Mouse (Mus musculus) liver, embryonic 15.5 days (tissue): ENCODE results near the gene Gm9970. TPM values are rescaled to one million over a fixed set of nuclear protein-coding genes. Genes with fewer than 3 reads are reported as not detected.

Source experiments
- ATAC-seq: fragments of 200-750 bp; cut with Nextera tagmentation; 2 replicates; pipeline ENCODE4 v1.8.0; 2017; ENCODE audit warnings: moderate number of reproducible peaks, mild to moderate bottlenecking, moderate library complexity; ENCODE audit not compliant: insufficient read depth
- H3K27ac ChIP-seq: fragments of 300-500 bp; sonication (generic); replicated peaks from 2 replicates; pipeline ENCODE4 v1.5.1; 2015; ENCODE audit warnings: mild to moderate bottlenecking, inconsistent platforms
- H3K27me3 ChIP-seq: fragments of 300-500 bp; sonication (generic); 2 replicates; pipeline ENCODE4 v1.6.1; 2015; ENCODE audit warnings: mild to moderate bottlenecking, inconsistent platforms
- H3K36me3 ChIP-seq: fragments of 300-500 bp; sonication (generic); replicated peaks from 2 replicates; pipeline ENCODE4 v1.6.1; 2015; ENCODE audit warnings: moderate library complexity, mild to moderate bottlenecking, inconsistent platforms
- H3K4me1 ChIP-seq: fragments of 300-500 bp; sonication (generic); replicated peaks from 2 replicates; pipeline ENCODE4 v1.6.1; 2015; ENCODE audit warnings: inconsistent platforms
- H3K4me2 ChIP-seq: fragments of 300-500 bp; sonication (generic); 2 replicates; pipeline ENCODE4 v1.6.1; 2015; ENCODE audit warnings: moderate library complexity, mild to moderate bottlenecking, inconsistent platforms
- H3K4me3 ChIP-seq: fragments of 300-500 bp; sonication (generic); replicated peaks from 2 replicates; pipeline ENCODE4 v1.5.1; 2015; ENCODE audit warnings: mild to moderate bottlenecking, inconsistent platforms
- H3K9ac ChIP-seq: fragments of 300-500 bp; sonication (generic); 2 replicates; pipeline ENCODE4 v1.6.1; 2015; ENCODE audit warnings: moderate library complexity, mild to moderate bottlenecking, inconsistent platforms
- H3K9me3 ChIP-seq: fragments of 300-500 bp; sonication (generic); replicated peaks from 2 replicates; pipeline ENCODE4 v1.6.1; 2016; ENCODE audit warnings: inconsistent platforms
- whole genome bisulfite sequencing: fragments of 180-500 bp; shearing (Covaris S2); methylation state at CpG from one replicate; pipeline ENCODE4 v1.1.7; 2015; ENCODE audit warnings: mixed read lengths; ENCODE audit not compliant: insufficient replicate concordance; 5-methylcytosine and 5-hydroxymethylcytosine counted together
- polyA plus RNA-seq: library from polyadenylated mRNA; unstranded; fragments of >200 nt; fragmentation: Nextera tagmentation; extraction: Ambion mirVana; gene quantifications from 2 replicates; pipeline ENCODE4 v1.2.1, GENCODE M21; 2015

The Gm9970 gene
- 0.23 TPM in 1 of 2 replicates, not detected in the other for polyA plus RNA-seq

- Histone ChIP-seq H3K27ac (peak within 1 kb of the TSS; percentile 97), H3K9ac (peak within 1 kb of the TSS; percentile 99), H3K4me3 (peak within 1 kb of the TSS; percentile 98), H3K9me3 (no peaks in the 10 kb centered on the region), H3K27me3 (no peaks in the 10 kb centered on the region), H3K4me2 (peak within 1 kb of the TSS; percentile 95), H3K4me1 (peaks cover 19% of the 10 kb centered on the region), H3K36me3 (peaks cover 24% of the 10 kb centered on the region)
- ATAC-seq, result peak; percentile 97
- WGBS, result under 1% methylated on average over 92 of the region's 103 CpGs
Observed at GRCm38 (mm10) chr5:31240637-31241521, at the start of gene Gm9970, which contains the start of gene Nrbp1. TSS of gene Gm9970 (minus strand) at chr5:31241232. TSS of gene Nrbp1 (plus strand) at chr5:31240864.

DNA sequence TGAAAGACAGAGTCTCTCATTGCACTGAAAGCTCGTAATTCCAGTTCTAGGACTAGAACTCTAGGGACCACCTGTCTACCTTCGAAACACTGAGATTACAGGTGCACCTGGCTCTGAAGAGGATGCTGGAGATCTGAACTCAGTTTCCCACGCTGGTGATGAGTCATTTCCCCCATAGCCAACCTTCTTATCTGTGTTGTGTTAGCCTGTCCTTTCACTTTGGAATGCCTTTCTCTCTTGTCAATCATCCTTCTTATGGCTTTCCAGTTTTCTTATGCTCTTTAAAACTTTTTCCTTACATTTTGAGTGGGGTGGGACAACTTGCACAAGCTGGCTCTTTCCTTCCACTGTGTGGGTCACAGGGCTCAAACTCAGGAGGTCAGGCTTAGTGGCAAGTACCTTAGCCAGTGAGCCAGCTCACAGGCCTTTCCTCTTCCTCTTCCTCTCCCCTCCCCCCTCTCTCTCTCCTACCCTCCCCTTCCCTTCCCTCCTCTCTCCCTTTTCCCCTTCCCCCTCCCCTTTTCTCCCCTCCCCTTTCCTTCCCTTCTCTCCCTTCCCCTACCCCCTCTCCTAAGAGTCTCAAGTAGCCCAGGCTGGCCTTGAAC lies 48.7 kb upstream of the Gm9970 start:
- 52% methylated on average over 3 of the region's 3 CpGs for WGBS
- no peak overlapping the region for H3K4me3 ChIP-seq
- peaks cover 15% of the 10 kb centered on the region for H3K27me3 ChIP-seq
- no peaks in the 10 kb centered on the region for H3K9me3 ChIP-seq
- no peak overlapping the region for H3K9ac ChIP-seq
- H3K4me2 ChIP-seq, result peak overlapping the region; percentile 78
- ATAC-seq, result no peak
- H3K27ac ChIP-seq, result no peak overlapping the region
- peaks cover 28% of the 10 kb centered on the region for H3K4me1 ChIP-seq
- 0 out of 2 replicates have a peak, but pooled peaks cover 2% of the 10 kb centered on the region for H3K36me3 ChIP-seq

DNA sequence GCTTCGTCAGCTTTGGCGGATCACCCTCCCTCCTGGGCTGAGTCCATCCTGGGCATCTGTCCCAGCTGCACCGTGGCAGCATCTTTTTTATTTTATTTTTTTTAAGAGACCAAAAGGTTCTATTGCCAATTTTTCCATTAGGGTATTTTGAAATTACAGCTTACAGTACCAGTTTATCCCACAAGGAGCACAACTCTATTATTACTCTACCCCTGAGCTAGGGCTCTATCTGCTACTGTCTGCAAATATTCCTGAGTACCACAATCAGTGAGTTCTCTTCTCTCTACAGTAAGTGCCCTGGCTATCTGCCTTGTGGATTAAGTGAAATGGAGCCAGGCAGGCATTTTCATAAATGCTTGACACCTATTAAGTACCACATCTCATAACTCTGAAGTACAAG lies 47.6 kb upstream of the Gm9970 start:
- no peaks in the 10 kb centered on the region for H3K9me3 ChIP-seq
- H3K27me3 ChIP-seq, result peaks cover 4% of the 10 kb centered on the region; the same call in 1 of the 2 replicates
- 0 out of 2 replicates have a peak, but pooled peaks cover 5% of the 10 kb centered on the region for H3K36me3 ChIP-seq
- no peak for ATAC-seq
- no peak overlapping the region for H3K27ac ChIP-seq
- H3K4me3 ChIP-seq, result no peak overlapping the region
- H3K4me1 ChIP-seq, result peaks cover 28% of the 10 kb centered on the region
- H3K4me2 ChIP-seq, result no peak overlapping the region
- WGBS, result 51% methylated on average over 3 of the region's 3 CpGs
- H3K9ac ChIP-seq, result no peak overlapping the region

DNA sequence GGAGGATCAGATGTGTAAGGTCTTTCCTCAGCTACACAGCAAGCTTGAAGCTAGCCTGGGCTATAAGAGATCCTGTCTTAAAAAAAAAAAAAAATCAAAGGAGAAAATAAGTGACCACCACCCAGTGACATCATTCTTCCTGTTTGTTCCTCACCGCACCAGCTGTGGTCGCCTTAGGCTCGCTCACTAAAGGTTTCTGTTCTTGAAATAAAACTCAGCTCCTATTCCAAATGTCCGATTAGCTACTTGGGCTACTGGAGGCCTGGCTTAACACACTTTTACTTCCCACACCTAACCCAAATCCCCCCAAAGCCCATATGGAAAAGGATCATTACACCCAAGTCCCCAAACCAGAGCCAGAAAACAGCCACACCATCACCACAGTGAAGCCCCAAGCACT lies 47.2 kb upstream of the Gm9970 start:
- H3K4me2 ChIP-seq, result no peak overlapping the region
- no peak overlapping the region for H3K9ac ChIP-seq
- no peaks in the 10 kb centered on the region for H3K9me3 ChIP-seq
- no peak for ATAC-seq
- H3K4me1 ChIP-seq, result peaks cover 28% of the 10 kb centered on the region
- no peak overlapping the region for H3K4me3 ChIP-seq
- H3K36me3 ChIP-seq, result 0 out of 2 replicates have a peak, but pooled peaks cover 7% of the 10 kb centered on the region
- 34% methylated on average over 4 of the region's 4 CpGs for whole genome bisulfite sequencing
- H3K27me3 ChIP-seq, result no peaks in the 10 kb centered on the region
- H3K27ac ChIP-seq, result no peak overlapping the region

DNA sequence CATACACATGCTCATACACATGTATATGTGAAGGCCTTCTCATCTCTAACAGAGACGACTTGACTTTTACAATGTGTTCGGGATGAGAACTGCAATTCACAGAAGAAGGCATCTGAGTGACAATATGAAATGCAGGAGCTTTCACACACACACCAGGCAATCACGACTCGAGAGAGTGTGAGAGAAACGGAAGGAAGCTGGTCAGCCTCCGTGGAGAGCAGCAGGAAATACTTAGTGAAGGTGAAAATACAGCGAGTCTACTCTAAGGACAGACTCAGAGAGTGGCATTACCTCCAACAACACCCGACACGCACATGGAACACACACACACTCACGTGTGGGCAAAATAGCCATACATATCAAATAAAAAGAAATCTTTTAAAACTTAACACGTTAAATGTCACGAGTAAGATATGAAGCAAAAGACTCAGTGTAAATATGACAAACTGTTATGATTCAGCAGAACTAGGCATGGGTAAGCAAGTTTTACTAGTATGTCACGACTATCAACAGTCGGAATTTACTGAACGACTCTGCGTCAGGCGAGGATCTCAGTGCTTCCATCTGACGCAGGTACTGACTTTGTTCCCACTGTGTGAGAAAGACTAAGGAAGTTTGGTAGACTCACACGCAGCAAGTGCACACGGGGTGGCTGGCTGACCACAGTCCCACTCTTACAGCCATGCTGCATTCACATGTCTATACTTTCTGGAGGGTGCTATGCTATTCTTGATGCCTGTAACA lies 38.4 kb upstream of the Gm9970 start:
- no peak overlapping the region for H3K4me3 ChIP-seq
- H3K9me3 ChIP-seq, result no peaks in the 10 kb centered on the region
- 0 out of 2 replicates have a peak, but pooled peaks cover 5% of the 10 kb centered on the region for H3K36me3 ChIP-seq
- H3K4me2 ChIP-seq, result no peak overlapping the region
- no peak overlapping the region for H3K27ac ChIP-seq
- no peak for ATAC-seq
- 53% methylated on average over 20 of the region's 20 CpGs for WGBS
- no peak overlapping the region for H3K9ac ChIP-seq
- no peaks in the 10 kb centered on the region for H3K4me1 ChIP-seq
- no peaks in the 10 kb centered on the region for H3K27me3 ChIP-seq

DNA sequence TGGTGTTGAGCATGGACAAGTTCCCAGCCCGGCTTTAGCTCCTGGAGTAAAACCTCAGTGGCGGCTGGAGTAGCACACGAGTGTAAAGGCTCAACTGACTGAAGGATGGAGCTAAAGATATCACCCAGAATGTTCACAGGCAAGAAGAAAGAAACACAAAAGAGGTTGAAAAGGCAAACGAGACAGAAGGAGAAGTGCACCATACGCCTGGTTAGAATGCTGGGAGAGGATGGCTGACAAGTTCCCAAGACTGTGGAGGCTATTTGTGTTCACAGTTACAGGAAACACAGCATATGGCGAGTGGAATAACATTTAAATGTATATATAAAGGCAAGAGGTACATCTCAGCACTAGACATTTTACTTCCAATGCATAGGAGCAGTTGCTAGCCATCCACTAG lies 32.0 kb upstream of the Gm9970 start:
- H3K9me3 ChIP-seq, result no peaks in the 10 kb centered on the region
- H3K4me1 ChIP-seq, result no peaks in the 10 kb centered on the region
- no peak for ATAC-seq
- no peaks in the 10 kb centered on the region for H3K36me3 ChIP-seq
- no peak overlapping the region for H3K4me2 ChIP-seq
- H3K4me3 ChIP-seq, result no peak overlapping the region
- no peak overlapping the region for H3K27ac ChIP-seq
- WGBS, result 60% methylated on average over 6 of the region's 6 CpGs
- no peaks in the 10 kb centered on the region for H3K27me3 ChIP-seq
- H3K9ac ChIP-seq, result no peak overlapping the region

- H3K36me3 ChIP-seq, result no peaks in the 10 kb centered on the region
- no peak overlapping the region for H3K4me3 ChIP-seq
- no peaks in the 10 kb centered on the region for H3K9me3 ChIP-seq
- ATAC-seq, result no peak
- no peaks in the 10 kb centered on the region for H3K4me1 ChIP-seq
- no peak overlapping the region for H3K27ac ChIP-seq
- H3K27me3 ChIP-seq, result no peaks in the 10 kb centered on the region
- H3K4me2 ChIP-seq, result no peak overlapping the region
- H3K9ac ChIP-seq, result no peak overlapping the region
- WGBS, result 50% methylated on average over 6 of the region's 6 CpGs
Observed at GRCm38 (mm10) chr5:31267686-31268085, 26.7 kb upstream of the Gm9970 start.

DNA sequence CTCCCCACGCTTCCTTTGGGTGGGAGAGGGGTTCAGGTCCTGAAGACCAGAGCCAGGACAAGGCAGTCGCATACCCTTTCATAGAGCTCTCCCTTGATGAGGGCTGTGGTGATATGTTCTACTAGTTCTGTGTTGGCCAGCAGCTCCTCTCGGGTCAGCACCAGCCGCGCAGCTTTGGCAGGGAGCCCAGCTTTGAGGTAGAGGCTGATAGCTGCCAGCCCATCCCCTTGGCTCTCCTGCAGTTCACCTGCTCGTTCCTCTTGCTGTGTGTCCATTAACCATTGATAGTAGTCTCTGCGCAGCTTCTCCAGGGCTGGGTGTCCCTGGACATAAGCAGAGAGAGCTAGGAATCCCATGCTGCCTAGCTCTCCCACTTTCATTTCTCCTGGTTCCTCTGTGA lies 25.1 kb upstream of the Gm9970 start:
- Histone ChIP-seq H3K4me2 (no peak overlapping the region), H3K36me3 (no peaks in the 10 kb centered on the region), H3K27ac (no peak overlapping the region), H3K27me3 (no peaks in the 10 kb centered on the region), H3K4me3 (no peak overlapping the region), H3K9me3 (no peaks in the 10 kb centered on the region), H3K4me1 (no peaks in the 10 kb centered on the region), H3K9ac (no peak overlapping the region)
- WGBS, result 70% methylated on average over 7 of the region's 7 CpGs
- ATAC-seq, result no peak

DNA sequence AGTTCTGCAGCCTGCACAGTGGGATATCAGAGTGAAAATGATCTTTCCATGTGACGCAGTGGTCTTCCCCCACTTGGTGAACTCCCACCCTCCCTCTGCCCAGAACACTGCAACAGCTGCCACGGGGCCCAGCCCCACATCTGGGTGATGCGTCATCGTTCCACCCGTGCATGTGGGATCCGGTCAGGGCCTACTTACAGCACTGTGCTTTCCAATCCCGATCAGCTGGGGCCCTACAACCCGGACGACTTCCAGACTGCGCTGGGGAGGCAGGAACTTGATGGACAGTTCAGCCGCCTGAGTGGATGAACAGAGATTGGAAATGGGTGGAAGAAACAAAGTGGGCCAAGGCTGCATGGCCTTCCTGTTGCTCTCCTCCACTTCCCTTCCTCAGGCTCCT lies 16.6 kb upstream of the Gm9970 start:
- Histone ChIP-seq H3K4me2 (no peak overlapping the region), H3K4me1 (peaks cover 21% of the 10 kb centered on the region), H3K27ac (no peak overlapping the region), H3K4me3 (no peak overlapping the region), H3K9ac (no peak overlapping the region), H3K36me3 (no peaks in the 10 kb centered on the region), H3K9me3 (no peaks in the 10 kb centered on the region), H3K27me3 (no peaks in the 10 kb centered on the region)
- WGBS, result 71% methylated on average over 11 of the region's 11 CpGs
- no peak for ATAC-seq

GRCm38 (mm10) chr5:31255971-31256370 lies 14.9 kb upstream of the Gm9970 start:
- H3K9ac ChIP-seq, result no peak overlapping the region
- peaks cover 9% of the 10 kb centered on the region for H3K36me3 ChIP-seq
- H3K4me2 ChIP-seq, result no peak overlapping the region
- no peak overlapping the region for H3K27ac ChIP-seq
- peaks cover 34% of the 10 kb centered on the region for H3K4me1 ChIP-seq
- H3K9me3 ChIP-seq, result no peaks in the 10 kb centered on the region
- ATAC-seq, result no peak
- 61% methylated on average over 2 of the region's 2 CpGs for WGBS
- no peaks in the 10 kb centered on the region for H3K27me3 ChIP-seq
- H3K4me3 ChIP-seq, result no peak overlapping the region

DNA sequence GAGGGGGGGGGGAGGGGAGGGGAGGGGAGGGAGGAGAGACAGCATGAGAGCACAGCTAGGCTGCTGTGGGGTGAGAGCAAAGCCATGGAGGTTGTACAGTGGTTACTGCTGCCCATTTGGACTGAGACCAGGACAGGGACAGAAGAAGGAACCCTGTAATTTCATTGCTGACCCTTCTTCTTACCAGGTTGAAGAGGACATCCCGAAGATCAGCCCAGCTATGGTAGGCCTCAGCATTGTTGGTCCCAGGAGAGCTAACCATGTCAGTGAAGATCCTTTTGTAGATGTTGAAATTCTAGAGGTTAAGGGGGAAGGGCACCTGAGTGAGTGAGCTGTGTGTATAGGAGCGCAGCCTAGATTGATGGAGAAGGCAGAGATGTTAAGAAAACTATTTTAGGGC lies 14.3 kb upstream of the Gm9970 start:
- no peak for ATAC-seq
- H3K36me3 ChIP-seq, result peaks cover 15% of the 10 kb centered on the region
- H3K4me3 ChIP-seq, result no peak overlapping the region
- H3K27me3 ChIP-seq, result no peaks in the 10 kb centered on the region
- no peak overlapping the region for H3K4me2 ChIP-seq
- H3K9ac ChIP-seq, result no peak overlapping the region
- no peak overlapping the region for H3K27ac ChIP-seq
- H3K9me3 ChIP-seq, result no peaks in the 10 kb centered on the region
- 82% methylated on average over 2 of the region's 2 CpGs for WGBS
- H3K4me1 ChIP-seq, result peaks cover 34% of the 10 kb centered on the region
